Mouse (Mus musculus): ENCODE measurements around the gene Ccdc34. TPM values are rescaled to one million over a fixed set of nuclear protein-coding genes. Genes with fewer than 3 reads are reported as not detected.

Ccdc34 gene
- total RNA-seq, 2 experiments from 2014 or later: 2.5 to 3.2 TPM

DNA sequence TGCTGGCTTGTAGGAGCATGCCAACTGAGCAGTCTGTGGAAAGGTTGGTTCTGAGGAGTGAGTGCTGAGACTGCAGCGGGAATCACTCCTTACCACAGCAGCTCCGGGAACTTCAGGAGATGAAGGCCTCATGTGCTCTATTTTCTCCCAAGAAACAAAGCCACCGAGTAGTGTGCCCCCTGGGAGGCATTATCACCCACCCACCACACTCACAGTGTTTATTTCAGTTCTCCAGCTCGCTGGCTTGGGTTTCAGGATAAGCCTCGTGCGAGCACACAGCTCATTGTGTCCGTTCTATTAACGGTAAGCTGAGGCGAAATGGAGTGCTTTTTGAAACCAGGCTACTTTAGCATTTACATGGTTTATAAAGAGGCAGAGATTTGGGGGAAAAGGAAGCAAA lies 32.1 kb upstream of the Ccdc34 start:
- no peak for DNase-seq
- intact Hi-C loops (cut with DNase I): no loop called here
- H3K27ac ChIP-seq: no peak overlapping the region

DNA sequence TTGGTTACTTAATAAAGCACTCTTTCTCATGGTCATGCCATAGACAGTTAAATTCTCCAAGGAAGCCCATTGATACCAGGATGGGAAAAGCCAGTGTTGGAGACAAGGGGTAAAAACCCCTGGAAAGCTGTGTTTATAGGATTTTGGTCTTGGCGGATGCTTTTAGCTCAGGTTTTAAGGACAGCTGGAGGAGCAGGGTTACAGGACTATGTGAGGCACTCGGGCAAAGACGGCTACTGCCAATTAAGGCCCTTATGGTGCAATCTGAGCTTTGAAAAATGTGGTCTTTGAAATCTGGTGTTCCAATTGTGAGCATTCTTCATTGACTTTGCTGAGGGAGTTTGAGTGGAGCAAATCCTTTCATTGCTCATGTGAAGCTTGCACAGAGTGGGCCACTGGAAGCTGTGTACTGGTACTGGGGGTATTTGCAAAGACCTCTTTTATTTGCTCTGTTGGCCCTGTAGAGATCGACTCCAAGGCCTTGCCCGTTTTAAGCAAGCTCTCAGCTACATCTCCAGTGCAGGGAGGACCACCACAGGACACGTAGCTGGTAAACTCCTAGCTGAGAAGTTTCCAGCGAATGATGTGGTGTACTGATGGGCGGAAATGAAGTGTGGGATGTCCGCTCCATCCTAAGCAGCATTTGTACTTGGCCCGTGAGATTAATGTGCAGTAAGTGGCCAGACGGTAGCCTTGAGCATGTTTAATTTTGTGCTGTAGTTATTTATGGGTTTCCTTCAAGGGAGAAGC lies 31.4 kb upstream of the Ccdc34 start:
- Histone ChIP-seq H3K4me3 (no peak overlapping the region), H3K27ac (no peak overlapping the region)
- intact Hi-C loops (cut with DNase I): no loop called here
- DNase-seq: no peak
- TF ChIP-seq CTCF (IDR thresholded peaks at IDR 0.05): no peak

More for the DNA sequence above, 32.1 kb upstream of the Ccdc34 start:
- H3K4me3 ChIP-seq: no peak overlapping the region
- TF ChIP-seq CTCF (IDR thresholded peaks at IDR 0.05): no peak

GRCm38 (mm10) chr2:109987946-109988345 lies 29.7 kb upstream of the Ccdc34 start:
- intact Hi-C loops (cut with DNase I): no loop called here
- DNase-seq: no peak
- no peak overlapping the region for H3K4me3 ChIP-seq
- no peak overlapping the region for H3K27ac ChIP-seq
- TF ChIP-seq CTCF (IDR thresholded peaks at IDR 0.05): no peak

GRCm38 (mm10) chr2:109989196-109989595 lies 28.4 kb upstream of the Ccdc34 start:
- intact Hi-C loops (cut with DNase I): no loop called here
- Histone ChIP-seq H3K27ac (no peak overlapping the region), H3K4me3 (no peak overlapping the region)
- no peak for TF ChIP-seq CTCF (IDR thresholded peaks at IDR 0.05)
- DNase-seq: no peak

DNA sequence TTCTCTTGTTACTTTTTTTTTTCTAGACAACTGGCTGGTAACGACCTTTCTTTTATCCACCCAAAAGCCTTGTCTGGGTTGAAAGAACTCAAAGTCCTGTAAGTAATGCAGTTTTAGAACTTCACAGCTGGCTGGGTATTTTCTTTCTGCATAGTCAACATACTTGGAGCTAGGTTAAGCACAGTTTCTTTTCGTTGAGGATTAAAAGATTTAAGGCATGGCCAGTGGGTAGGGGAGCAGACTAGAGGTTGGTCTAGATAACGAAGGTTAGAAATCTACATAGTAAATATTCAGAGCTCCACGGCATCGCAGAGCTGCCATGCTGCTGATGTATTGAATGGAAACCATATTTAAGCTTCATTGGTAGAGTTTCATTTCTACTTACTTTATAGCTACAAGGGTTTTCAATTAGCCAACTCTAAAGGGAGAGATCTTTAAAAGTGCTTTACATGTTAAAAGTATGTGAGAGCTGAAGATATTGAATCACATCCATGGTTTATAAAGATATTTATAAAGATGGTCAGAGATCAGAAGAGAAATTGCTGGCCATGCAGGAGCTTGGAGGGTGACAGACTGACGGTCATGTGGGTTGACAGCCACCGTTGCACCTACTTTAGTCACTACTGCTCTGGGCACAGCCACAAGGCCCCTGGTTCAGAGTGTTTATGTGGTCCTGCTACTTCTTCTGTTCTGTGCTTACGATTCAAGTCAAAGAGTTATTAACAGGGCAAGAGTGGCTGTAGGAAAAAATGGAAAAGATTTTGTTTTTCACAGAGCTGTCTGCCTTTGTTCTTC lies 27.7 kb upstream of the Ccdc34 start:
- TF ChIP-seq CTCF (IDR thresholded peaks at IDR 0.05): no peak

DNA sequence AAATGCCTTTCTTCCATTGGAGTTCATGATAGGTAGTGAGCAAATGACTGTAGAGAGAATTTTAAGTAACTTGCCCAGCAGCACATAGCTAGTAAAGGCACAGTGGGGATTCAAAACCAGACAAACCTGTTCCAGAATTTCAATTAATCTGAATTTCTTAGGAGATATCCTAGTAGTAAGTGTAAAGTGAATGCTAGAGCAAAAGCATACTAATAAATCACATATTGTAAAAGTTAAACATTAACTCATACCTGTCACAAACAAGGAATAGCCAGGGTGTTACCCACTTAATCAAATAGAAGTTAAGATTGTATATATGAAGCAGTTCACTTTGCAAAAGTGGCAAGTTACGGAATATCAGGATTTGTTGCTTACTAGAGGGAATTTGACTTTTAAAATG lies 25.9 kb upstream of the Ccdc34 start:
- H3K27ac ChIP-seq: no peak overlapping the region
- DNase-seq: no peak
- intact Hi-C loops (cut with DNase I): no loop called here
- TF ChIP-seq CTCF (IDR thresholded peaks at IDR 0.05): no peak
- H3K4me3 ChIP-seq: no peak overlapping the region

More for the DNA sequence above, 27.7 kb upstream of the Ccdc34 start:
- no peak for DNase-seq
- H3K4me3 ChIP-seq: no peak overlapping the region
- H3K27ac ChIP-seq: no peak overlapping the region
- intact Hi-C loops (cut with DNase I): no loop called here

- no peak for DNase-seq
- TF ChIP-seq CTCF (IDR thresholded peaks at IDR 0.05): no peak
- intact Hi-C loops (cut with DNase I): no loop called here
- Histone ChIP-seq H3K4me3 (no peak overlapping the region), H3K27ac (no peak overlapping the region)
Measured at GRCm38 (mm10) chr2:109992448-109993073, 25.1 kb upstream of the Ccdc34 start.

DNA sequence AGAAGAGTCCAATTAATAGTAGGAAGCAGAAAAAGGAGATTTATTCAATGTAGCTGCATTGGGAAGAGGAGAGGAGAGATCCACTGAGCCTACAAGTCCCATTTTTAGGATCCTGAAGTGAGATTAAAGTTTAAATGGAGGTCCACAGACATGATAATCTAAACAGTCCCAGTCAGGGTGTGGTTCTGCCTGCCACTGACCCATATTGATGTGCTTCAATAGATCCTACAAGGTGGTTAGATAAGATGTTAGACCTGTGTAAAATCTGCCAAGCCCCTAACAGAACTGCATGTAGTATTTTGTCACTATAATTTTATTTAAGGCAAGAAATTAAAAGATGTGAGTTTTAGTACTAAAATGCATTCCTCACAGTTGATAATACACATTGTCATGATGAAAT lies 24.2 kb upstream of the Ccdc34 start:
- Histone ChIP-seq H3K27ac (no peak overlapping the region), H3K4me3 (no peak overlapping the region)
- intact Hi-C loops (cut with DNase I): no loop called here
- no peak for TF ChIP-seq CTCF (IDR thresholded peaks at IDR 0.05)
- no peak for DNase-seq

DNA sequence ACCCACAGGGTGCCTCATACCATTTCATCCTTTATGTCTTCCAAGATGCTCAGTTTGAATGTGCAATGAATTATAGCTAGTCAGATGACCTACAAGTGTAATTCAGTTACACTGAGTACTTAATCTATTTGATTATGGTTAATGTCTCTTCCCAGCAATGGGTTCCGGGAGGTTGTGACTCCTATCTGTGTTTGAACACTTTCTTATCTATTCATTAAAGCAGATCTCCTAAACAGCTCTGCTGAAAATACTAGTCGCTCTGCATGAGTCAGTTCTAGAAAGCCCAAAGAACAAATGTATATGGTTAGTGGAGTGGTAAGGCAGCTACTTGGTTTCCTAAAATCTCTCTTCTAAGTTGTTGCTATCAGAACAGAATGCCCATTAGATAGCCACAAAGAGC lies 22.6 kb upstream of the Ccdc34 start:
- Histone ChIP-seq H3K27ac (no peak overlapping the region), H3K4me3 (no peak overlapping the region)
- DNase-seq: no peak
- TF ChIP-seq CTCF (IDR thresholded peaks at IDR 0.05): no peak
- intact Hi-C loops (cut with DNase I): loop anchor here (5.0 kb wide), 1 partner anchor 93 kb away; no protein-coding TSS in a partner anchor

DNA sequence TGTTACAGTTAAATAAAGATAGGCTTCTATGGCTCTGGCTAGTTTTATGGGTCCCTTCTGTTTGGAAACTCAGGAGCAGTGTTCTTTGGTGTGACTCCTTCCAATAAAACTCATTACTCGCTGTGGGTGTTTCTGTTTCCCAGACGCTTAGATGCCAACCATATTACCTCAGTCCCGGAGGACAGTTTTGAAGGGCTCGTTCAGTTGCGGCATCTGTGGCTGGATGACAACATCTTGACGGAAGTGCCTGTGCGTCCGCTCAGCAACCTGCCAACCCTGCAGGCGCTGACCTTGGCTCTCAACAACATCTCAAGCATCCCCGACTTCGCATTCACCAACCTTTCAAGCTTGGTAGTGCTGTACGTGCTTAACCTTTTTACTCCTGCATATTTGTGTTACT lies 21.2 kb upstream of the Ccdc34 start:
- Histone ChIP-seq H3K4me3 (no peak overlapping the region), H3K27ac (peak overlapping the region; percentile 51)
- no peak for TF ChIP-seq CTCF (IDR thresholded peaks at IDR 0.05)
- peak; percentile 63 for DNase-seq
- intact Hi-C loops (cut with DNase I): loop anchor here (5.0 kb wide), 1 partner anchor 94 kb away; no protein-coding TSS in a partner anchor

GRCm38 (mm10) chr2:110004668-110005067 lies 12.9 kb upstream of the Ccdc34 start:
- TF ChIP-seq CTCF (IDR thresholded peaks at IDR 0.05): no peak
- intact Hi-C loops (cut with DNase I): no loop called here
- DNase-seq: no peak
- H3K4me3 ChIP-seq: no peak overlapping the region
- no peak overlapping the region for H3K27ac ChIP-seq

DNA sequence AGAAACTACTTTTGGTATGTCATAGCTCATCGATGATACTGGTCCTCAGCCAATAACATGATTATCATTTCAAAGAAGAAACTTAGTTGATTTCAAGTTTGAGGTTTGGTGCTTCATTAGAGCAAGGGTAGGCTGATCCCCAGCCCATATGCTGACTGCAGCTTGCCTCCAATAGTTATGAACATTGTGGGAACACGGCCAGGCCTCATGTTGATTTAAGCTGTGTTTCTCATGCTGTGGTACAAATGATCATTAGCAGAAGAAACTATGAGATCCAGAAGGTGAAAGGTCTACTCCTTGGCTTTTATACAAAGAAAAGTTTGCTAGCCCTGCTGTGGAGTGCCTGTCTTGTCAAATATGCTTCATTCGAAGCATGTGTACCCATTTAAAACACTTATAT lies 12.5 kb upstream of the Ccdc34 start:
- intact Hi-C loops (cut with DNase I): no loop called here
- no peak for TF ChIP-seq CTCF (IDR thresholded peaks at IDR 0.05)
- no peak overlapping the region for H3K4me3 ChIP-seq
- no peak overlapping the region for H3K27ac ChIP-seq
- DNase-seq: no peak

All from gastrocnemius, adult 2 months (tissue).